Mouse (Mus musculus): Measurements from ENCODE around the gene Thnsl2. TPM values are rescaled to one million over a fixed set of nuclear protein-coding genes. Genes with fewer than 3 reads are reported as not detected.

The Thnsl2 gene
- total and polyA plus RNA-seq, 3 experiments, result not detected

GRCm38 (mm10) chr6:71126290-71126689 lies 17.9 kb downstream of the Thnsl2 start:
- Histone ChIP-seq H3K36me3 (replicated peaks in 1 of 2; ENCODE audit: control insufficient read depth in 1 of 2, insufficient read depth in 1 of 2, low read length in 1 of 2) (no peaks in the 10 kb centered on the region), H3K4me1 (ENCODE audit: control insufficient read depth in 1 of 2, insufficient read depth in 2 of 2) (peaks cover 4 to 19% of the 10 kb centered on the region in 2 experiments; a peak in 3 of 4 replicates), H3K4me3 (replicated peaks in 1 of 3; ENCODE audit: low read depth in 2 of 3, low read length in 2 of 3, poor library complexity in 1 of 3) (no peak overlapping the region), H3K27me3 (replicated peaks) (no peaks in the 10 kb centered on the region), H3K9me3 (replicated peaks; ENCODE audit: low read length) (no peaks in the 10 kb centered on the region), H3K79me2 (replicated peaks; ENCODE audit: control insufficient read depth, extremely low read depth, insufficient read depth, poor library complexity, severe bottlenecking) (no peaks in the 10 kb centered on the region), H3K4me2 (ENCODE audit: insufficient read depth, low read depth, poor library complexity, severe bottlenecking) (no peak overlapping the region), H3K27ac (ENCODE audit: insufficient read depth, low read depth) (no peak overlapping the region), H3K9ac (ENCODE audit: insufficient read depth, low read depth) (no peak overlapping the region)
- in situ Hi-C loops (cut with MboI; ENCODE audit: low pct_ligation_motif_present, low pct_unique_long_range_greater_than_20kb, low sequenced_read_pairs) (loop anchor here (5.0 to 25.0 kb wide), 3 partner anchors 101 to 314 kb away; partner anchors contain the start of gene Foxi3), dilution Hi-C loops (cut with MboI; ENCODE audit: extremely low pct_ligation_motif_present, extremely low pct_unique_long_range_greater_than_20kb, low sequenced_read_pairs) (no loop called here)
- DNase-seq (ENCODE audit: extremely low read depth), result no peak
- TF ChIP-seq USF2 (conservative IDR thresholded peaks at IDR 0.05; ENCODE audit: low read depth, low read length), result no peak
- no peak for TF ChIP-seq RCOR1 (conservative IDR thresholded peaks at IDR 0.05; ENCODE audit: low read depth, low read length)
- no peak for TF ChIP-seq TCF12 (IDR thresholded peaks at IDR 0.05; ENCODE audit: low read depth, low read length)
- no peak for TF ChIP-seq MEF2A (IDR thresholded peaks at IDR 0.05; ENCODE audit: borderline replicate concordance, low read depth, low read length)
- no peak for TF ChIP-seq JUND (conservative IDR thresholded peaks at IDR 0.05; ENCODE audit: low read depth, low read length)
- no peak for TF ChIP-seq KAT2A (IDR thresholded peaks at IDR 0.05; ENCODE audit: insufficient replicate concordance, low read length)
- no peak for TF ChIP-seq ZKSCAN1 (IDR thresholded peaks at IDR 0.05; ENCODE audit: borderline replicate concordance, low read depth, low read length)
- no peak for TF ChIP-seq JUN (IDR thresholded peaks at IDR 0.05; ENCODE audit: insufficient read depth, low read depth, low read length)
- no peak for TF ChIP-seq ZMIZ1 (IDR thresholded peaks at IDR 0.05; ENCODE audit: low read depth, low read length)
- TF ChIP-seq BHLHE40 (IDR thresholded peaks at IDR 0.05; ENCODE audit: low read depth, low read length), result no peak
- TF ChIP-seq E2F4 (IDR thresholded peaks at IDR 0.05; ENCODE audit: insufficient replicate concordance, low read depth, low read length), result no peak
- no peak for TF ChIP-seq PAX5 (IDR thresholded peaks at IDR 0.05; ENCODE audit: low read length)
- no peak for TF ChIP-seq SMC3 (IDR thresholded peaks at IDR 0.05; ENCODE audit: low read depth, low read length)

- in situ Hi-C loops (cut with MboI; ENCODE audit: low pct_ligation_motif_present, low pct_unique_long_range_greater_than_20kb, low sequenced_read_pairs), result loop anchor here (5.0 to 25.0 kb wide), 3 partner anchors 100 to 313 kb away; partner anchors contain the start of gene Foxi3
- no peaks in the 10 kb centered on the region for H3K36me3 ChIP-seq (replicated peaks in 1 of 2; ENCODE audit: control insufficient read depth in 1 of 2, insufficient read depth in 1 of 2, low read length in 1 of 2)
- H3K9me3 ChIP-seq (replicated peaks; ENCODE audit: low read length), result no peaks in the 10 kb centered on the region
- H3K4me2 ChIP-seq (ENCODE audit: insufficient read depth, low read depth, poor library complexity, severe bottlenecking), result no peak overlapping the region
- H3K79me2 ChIP-seq (replicated peaks; ENCODE audit: control insufficient read depth, extremely low read depth, insufficient read depth, poor library complexity, severe bottlenecking), result no peaks in the 10 kb centered on the region
- dilution Hi-C loops (cut with MboI; ENCODE audit: extremely low pct_ligation_motif_present, extremely low pct_unique_long_range_greater_than_20kb, low sequenced_read_pairs), result no loop called here
- peaks cover 6 to 21% of the 10 kb centered on the region in 2 experiments; a peak in 3 of 4 replicates for H3K4me1 ChIP-seq (ENCODE audit: control insufficient read depth in 1 of 2, insufficient read depth in 2 of 2)
- DNase-seq (ENCODE audit: extremely low read depth), result peak; percentile 89
- no peaks in the 10 kb centered on the region for H3K27me3 ChIP-seq (replicated peaks)
- H3K4me3 ChIP-seq (replicated peaks in 1 of 3; ENCODE audit: low read depth in 2 of 3, low read length in 2 of 3, poor library complexity in 1 of 3), result no peak overlapping the region
- H3K9ac ChIP-seq (ENCODE audit: insufficient read depth, low read depth), result no peak overlapping the region
- H3K27ac ChIP-seq (ENCODE audit: insufficient read depth, low read depth), result no peak overlapping the region
- TF ChIP-seq USF2 (conservative IDR thresholded peaks at IDR 0.05; ENCODE audit: low read depth, low read length) (no peak), IRF4 (IDR thresholded peaks at IDR 0.05; ENCODE audit: low read depth, low read length) (0 out of 2 replicates have a peak, but pooled peaks have one; percentile 39), JUN (IDR thresholded peaks at IDR 0.05; ENCODE audit: insufficient read depth, low read depth, low read length) (no peak), MAZ (IDR thresholded peaks at IDR 0.05; ENCODE audit: low read depth, low read length) (0 out of 2 replicates have a peak, but pooled peaks have one; percentile 43), RAD21 (IDR thresholded peaks at IDR 0.05; ENCODE audit: low read depth, low read length) (peak; percentile 95), TCF12 (IDR thresholded peaks at IDR 0.05; ENCODE audit: low read depth, low read length) (peak; percentile 33; the same call in 1 of the 2 replicates), ZKSCAN1 (IDR thresholded peaks at IDR 0.05; ENCODE audit: borderline replicate concordance, low read depth, low read length) (no peak), HCFC1 (IDR thresholded peaks at IDR 0.05; ENCODE audit: low read depth, low read length) (no peak), NRF1 (IDR thresholded peaks at IDR 0.05; ENCODE audit: low read depth, low read length) (0 out of 2 replicates have a peak, but pooled peaks have one; percentile 28), MYC (IDR thresholded peaks at IDR 0.05; ENCODE audit: low read depth, low read length) (0 out of 2 replicates have a peak, but pooled peaks have one; percentile 23), USF1 (IDR thresholded peaks at IDR 0.05; ENCODE audit: low read depth, low read length) (no peak), BHLHE40 (IDR thresholded peaks at IDR 0.05; ENCODE audit: low read depth, low read length) (peak; percentile 64), POLR2AphosphoS2 (IDR thresholded peaks at IDR 0.05; ENCODE audit: low read depth, low read length) (no peak), ZNF384 (IDR thresholded peaks at IDR 0.05; ENCODE audit: low read depth, low read length) (peak; percentile 68), SMC3 (IDR thresholded peaks at IDR 0.05; ENCODE audit: low read depth, low read length) (peak; percentile 94), ZC3H11A (IDR thresholded peaks at IDR 0.05; ENCODE audit: low read depth, low read length) (peak; percentile 86), SIN3A (IDR thresholded peaks at IDR 0.05; ENCODE audit: low read length) (peak; percentile 47; the same call in 1 of the 2 replicates), KAT2A (IDR thresholded peaks at IDR 0.05; ENCODE audit: insufficient replicate concordance, low read length) (no peak), ZMIZ1 (IDR thresholded peaks at IDR 0.05; ENCODE audit: low read depth, low read length) (no peak), ELF1 (IDR thresholded peaks at IDR 0.05; ENCODE audit: low read depth, low read length) (no peak), MXI1 (IDR thresholded peaks at IDR 0.05; ENCODE audit: low read depth, low read length) (0 out of 2 replicates have a peak, but pooled peaks have one; percentile 42), CTCF (conservative IDR thresholded peaks at IDR 0.05 in 1 of 2, IDR thresholded peaks at IDR 0.05 in 1 of 2; ENCODE audit: low read depth in 2 of 2, low read length in 2 of 2) (peak; percentile 85 to 97)
These were observed 19.0 kb downstream of the Thnsl2 start for GRCm38 (mm10) chr6:71125043-71125893.

All from CH12.LX (cell line).